Comparison of ENCODE assay signal across 25 mouse cellular contexts in the genomic region with DNA sequence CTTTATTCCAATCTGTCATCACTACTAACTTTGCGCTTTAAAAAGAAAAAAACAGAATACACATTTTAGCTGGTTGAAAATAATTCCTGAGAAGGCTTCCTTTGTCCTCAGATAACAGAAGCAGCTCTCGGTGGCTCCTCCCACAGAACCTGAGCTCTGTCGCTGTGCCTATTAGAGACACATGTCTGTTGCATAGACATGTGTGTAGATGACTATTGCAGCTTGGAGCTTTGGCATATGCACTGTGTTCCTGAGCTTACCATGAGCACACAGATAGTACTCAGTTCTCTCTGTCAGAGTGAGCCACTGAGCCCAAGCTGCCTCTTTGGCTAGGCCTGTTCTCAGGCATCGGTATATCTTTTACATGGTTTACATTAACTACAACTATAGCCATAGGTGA. TPM values are rescaled to one million over a fixed set of nuclear protein-coding genes. Genes with fewer than 3 reads are reported as not detected.
A peak's percentile ranks its signal among the peaks of the same experiment; 100 is the strongest.
DNase-seq lines count a peak whose midpoint lies in the region; ATAC-seq and TF ChIP-seq lines count a peak whose summit lies in the region.
"Had no signal": no experiment of that assay in that cellular context is flagged by ENCODE, and none has a peak within 500 bp of the region (broad histone marks: within the 10 kb centered on the region; RNA-seq: fewer than 3 reads in every experiment).

No protein-coding gene starts in this region.

- no peaks in the 10 kb centered on the region for H3K27me3 ChIP-seq in forebrain, postnatal 0 days (ENCODE audit: insufficient read depth, low read length)
- H3K27me3 ChIP-seq in forebrain, embryonic 12.5 days: no peaks in the 10 kb centered on the region
- H3K27me3 ChIP-seq: embryonic facial prominence, embryonic 12.5 days; Patski had no signal

- H3K9me3 ChIP-seq in forebrain, postnatal 0 days (ENCODE audit: low read length): no peaks in the 10 kb centered on the region
- no peaks in the 10 kb centered on the region for H3K9me3 ChIP-seq in forebrain, embryonic 12.5 days
- H3K9me3 ChIP-seq: embryonic facial prominence, embryonic 10.5 days; embryonic facial prominence, embryonic 12.5 days; G1E had no signal

- H3K27ac ChIP-seq in forebrain, postnatal 0 days (ENCODE audit: low read depth, low read length): no peak overlapping the region
- H3K27ac ChIP-seq in forebrain, embryonic 12.5 days: no peak overlapping the region
- peak overlapping the region; percentile 76 for H3K27ac ChIP-seq in layer of hippocampus, adult 2 months
- H3K27ac ChIP-seq: embryonic facial prominence, embryonic 10.5 days; embryonic facial prominence, embryonic 12.5 days had no signal

- H3K4me3 ChIP-seq in forebrain, postnatal 0 days (ENCODE audit: low read depth, low read length): no peak overlapping the region
- H3K4me3 ChIP-seq in forebrain, embryonic 12.5 days (replicated peaks): no peak overlapping the region
- H3K4me3 ChIP-seq in layer of hippocampus, adult 2 months: no peak overlapping the region
- H3K4me3 ChIP-seq: embryonic facial prominence, embryonic 10.5 days; embryonic facial prominence, embryonic 12.5 days had no signal

- H3K4me1 ChIP-seq in forebrain, postnatal 0 days (ENCODE audit: insufficient read depth): no peaks in the 10 kb centered on the region
- no peaks in the 10 kb centered on the region for H3K4me1 ChIP-seq in forebrain, embryonic 12.5 days
- H3K4me1 ChIP-seq: embryonic facial prominence, embryonic 10.5 days; embryonic facial prominence, embryonic 12.5 days had no signal

- no peak overlapping the region for H3K4me2 ChIP-seq in forebrain, postnatal 0 days (ENCODE audit: low read depth)
- H3K4me2 ChIP-seq in forebrain, embryonic 12.5 days: no peak overlapping the region
- H3K4me2 ChIP-seq: embryonic facial prominence, embryonic 12.5 days had no signal

- no peak overlapping the region for H3K9ac ChIP-seq in forebrain, postnatal 0 days
- H3K9ac ChIP-seq in forebrain, embryonic 12.5 days: no peak overlapping the region
- H3K9ac ChIP-seq: embryonic facial prominence, embryonic 12.5 days had no signal

- WGBS in forebrain, postnatal 0 days: 72% methylated on average over 4 of the region's 4 CpGs
- WGBS in forebrain, embryonic 12.5 days: 86% methylated on average over 4 of the region's 4 CpGs

- no peak for TF ChIP-seq CTCF in forebrain, postnatal 0 days (IDR thresholded peaks at IDR 0.05; ENCODE audit: low read depth)
- TF ChIP-seq CTCF in layer of hippocampus, adult 2 months (conservative IDR thresholded peaks at IDR 0.05): no peak

- no peaks in the 10 kb centered on the region for H3K36me3 ChIP-seq in forebrain, postnatal 0 days (ENCODE audit: insufficient read depth)
- H3K36me3 ChIP-seq in forebrain, embryonic 12.5 days (replicated peaks): no peaks in the 10 kb centered on the region
- H3K36me3 ChIP-seq: embryonic facial prominence, embryonic 10.5 days; embryonic facial prominence, embryonic 12.5 days; G1E had no signal

- DNase-seq in forebrain, postnatal 0 days: no peak
- peak; percentile 14 for DNase-seq in heart, adult 11 months
- DNase-seq in heart, adult 8-10 months (ENCODE audit: low spot score): no peak
- DNase-seq in layer of hippocampus, adult 2 months (ENCODE audit: low spot score in 2 of 2): no peak
- no peak for DNase-seq in layer of hippocampus, adult 9-10 months (ENCODE audit: low spot score)
- DNase-seq: adrenal gland, adult 8-10 months; adrenal gland, postnatal 14 days; adrenal gland, postnatal 36 days; B cell, adult 2 months; cerebellum, adult 11-12 months; cerebellum, adult 2 months; cerebellum, adult 9-10 months; cerebellum, postnatal 10 days; cerebellum, postnatal 25 days had no signal

- ATAC-seq in forebrain, postnatal 0 days: peak; percentile 58; the same call in 1 of the 2 replicates
- no peak for ATAC-seq in forebrain, embryonic 12.5 days (ENCODE audit: low FRiP score)
- ATAC-seq: activated CD4-positive, CD25-positive, alpha-beta regulatory T cell, adult 4 months; CD4-positive, CD25-positive, alpha-beta regulatory T cell, adult 4 months; forebrain, embryonic 14.5 days; forebrain, embryonic 16.5 days; Patski had no signal

RNA-seq across cellular contexts. Expression of gene Speer4b, which starts 48.1 kb away (rescaled TPM):
- total RNA-seq in forebrain, postnatal 0 days (2014; rRNA removed): not detected in 2 replicates
- polyA plus RNA-seq in forebrain, postnatal 0 days (2015; fragmentation: Nextera tagmentation; extraction: Ambion mirVana): 0.44 TPM in 1 of 2 replicates, not detected in the other
- 0.08 and 0.15 TPM in 2 replicates for polyA plus RNA-seq in forebrain, embryonic 12.5 days (2016; fragmentation: Nextera tagmentation; extraction: Ambion mirVana)
- not detected for total RNA-seq in heart, adult 8-10 months (2022)
- not detected for total RNA-seq in layer of hippocampus, adult 2 months (2021)
- total RNA-seq: adrenal gland, adult 18-20 months; adrenal gland, adult 8-10 months; adrenal gland, postnatal 14 days; adrenal gland, postnatal 36 days; CH12.LX; G1E had no signal
- polyA plus RNA-seq: activated CD4-positive, CD25-positive, alpha-beta regulatory T cell, adult 4 months; CD4-positive, CD25-positive, alpha-beta regulatory T cell, adult 4 months; cerebellum, adult 2 months; embryonic facial prominence, embryonic 10.5 days; forebrain, embryonic 14.5 days; G1E; Patski had no signal
